Mouse (Mus musculus) neural tube, embryonic 15.5 days (tissue): ENCODE results near the gene Gm11034. TPM values are rescaled to one million over a fixed set of nuclear protein-coding genes. Genes with fewer than 3 reads are reported as not detected.
A peak's percentile ranks its signal among the peaks of the same experiment; 100 is the strongest.

Source experiments
- ATAC-seq: fragments of 200-750 bp; cut with Nextera tagmentation; 2 replicates; pipeline ENCODE4 v1.8.0; 2017; ENCODE audit warnings: mild to moderate bottlenecking, moderate TSS enrichment, moderate library complexity; ENCODE audit not compliant: low FRiP score
- H3K27ac ChIP-seq: fragments of 300-500 bp; sonication (generic); replicated peaks from 2 replicates; pipeline ENCODE4 v1.5.1; 2015; ENCODE audit warnings: mild to moderate bottlenecking, inconsistent platforms
- H3K27me3 ChIP-seq: fragments of 300-500 bp; sonication (generic); replicated peaks from 2 replicates; pipeline ENCODE4 v1.6.1; 2015; ENCODE audit warnings: inconsistent platforms
- H3K36me3 ChIP-seq: fragments of 300-500 bp; sonication (generic); 2 replicates; pipeline ENCODE4 v1.6.1; 2015; ENCODE audit warnings: inconsistent platforms
- H3K4me1 ChIP-seq: fragments of 300-500 bp; sonication (generic); 2 replicates; pipeline ENCODE4 v1.6.1; 2015; ENCODE audit warnings: inconsistent platforms
- H3K4me2 ChIP-seq: fragments of 300-500 bp; sonication (generic); 2 replicates; pipeline ENCODE4 v1.6.1; 2015; ENCODE audit warnings: inconsistent platforms, mild to moderate bottlenecking, moderate library complexity
- H3K4me3 ChIP-seq: fragments of 300-500 bp; sonication (generic); replicated peaks from 2 replicates; pipeline ENCODE4 v1.5.1; 2015; ENCODE audit warnings: mild to moderate bottlenecking, inconsistent platforms
- H3K9ac ChIP-seq: fragments of 300-500 bp; sonication (generic); replicated peaks from 2 replicates; pipeline ENCODE4 v1.6.1; 2015; ENCODE audit warnings: mild to moderate bottlenecking, inconsistent platforms
- H3K9me3 ChIP-seq: fragments of 300-500 bp; sonication (generic); replicated peaks from 2 replicates; pipeline ENCODE4 v1.6.1; 2016; ENCODE audit warnings: inconsistent platforms
- WGBS: fragments of 180-500 bp; shearing (Covaris S2); methylation state at CpG from one replicate; pipeline ENCODE4 v1.1.7; 2015; ENCODE audit warnings: mixed read lengths; 5-methylcytosine and 5-hydroxymethylcytosine counted together
- polyA plus RNA-seq: library from polyadenylated mRNA; unstranded; fragments of >200 nt; fragmentation: Nextera tagmentation; extraction: Ambion mirVana; gene quantifications from 2 replicates; pipeline ENCODE4 v1.2.1, GENCODE M21; 2015

Gm11034 gene
- polyA plus RNA-seq, 1 experiment from 2014 or later = not detected

DNA sequence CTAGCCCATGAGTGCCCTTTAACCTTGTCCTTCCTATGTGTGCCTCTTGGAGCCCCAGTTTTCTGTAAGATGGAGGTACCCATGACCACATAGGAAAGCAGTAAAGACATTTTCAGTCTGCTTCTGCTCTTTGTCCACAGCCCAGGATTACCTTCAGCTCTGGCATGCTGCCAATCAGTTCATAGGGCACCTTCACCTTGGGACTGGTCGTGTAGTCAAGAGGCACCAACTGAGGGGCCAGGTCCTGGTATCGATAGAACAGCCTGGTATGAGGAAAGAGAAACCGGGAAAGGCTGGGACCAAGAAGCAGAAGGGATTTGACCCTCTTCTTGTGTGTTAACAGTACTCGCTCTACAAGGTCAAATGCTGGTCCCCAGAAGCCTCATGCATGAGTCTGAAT is 3.2 kb downstream of the Gm11034 start:
- Histone ChIP-seq H3K4me3 (no peak overlapping the region), H3K27me3 (peaks cover 7% of the 10 kb centered on the region; the same call in 1 of the 2 replicates), H3K9me3 (no peaks in the 10 kb centered on the region), H3K4me1 (no peaks in the 10 kb centered on the region), H3K27ac (no peak overlapping the region), H3K4me2 (no peak overlapping the region), H3K36me3 (no peaks in the 10 kb centered on the region), H3K9ac (no peak overlapping the region)
- ATAC-seq = no peak
- WGBS = 75% methylated on average over 4 of the region's 4 CpGs

DNA sequence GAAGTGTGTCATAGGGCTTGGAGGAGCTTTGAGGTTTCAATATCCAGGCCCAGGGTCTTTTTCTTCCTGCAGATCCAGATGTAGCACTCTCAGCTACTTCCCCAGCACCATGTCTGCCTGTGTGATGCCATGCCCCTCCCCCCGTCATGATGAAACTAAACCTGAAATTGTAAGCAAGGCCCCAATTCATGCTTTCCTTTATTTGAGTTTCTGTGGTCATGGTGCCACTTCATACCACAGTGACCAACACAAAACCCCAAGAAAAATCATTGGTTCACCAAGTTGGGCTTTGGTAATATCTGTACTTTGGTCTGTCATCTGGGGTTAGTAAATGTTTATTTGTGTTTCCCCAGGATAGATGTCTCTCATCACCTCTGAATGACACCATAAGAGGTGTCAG is 4.9 kb downstream of the Gm11034 start:
- Histone ChIP-seq H3K9me3 (peaks cover 5% of the 10 kb centered on the region; the same call in 1 of the 2 replicates), H3K4me2 (no peak overlapping the region), H3K9ac (no peak overlapping the region), H3K4me3 (no peak overlapping the region), H3K27me3 (no peaks in the 10 kb centered on the region), H3K27ac (no peak overlapping the region), H3K4me1 (no peaks in the 10 kb centered on the region), H3K36me3 (no peaks in the 10 kb centered on the region)
- WGBS = 86% methylated on average over 1 of the region's 1 CpGs
- no peak for ATAC-seq

DNA sequence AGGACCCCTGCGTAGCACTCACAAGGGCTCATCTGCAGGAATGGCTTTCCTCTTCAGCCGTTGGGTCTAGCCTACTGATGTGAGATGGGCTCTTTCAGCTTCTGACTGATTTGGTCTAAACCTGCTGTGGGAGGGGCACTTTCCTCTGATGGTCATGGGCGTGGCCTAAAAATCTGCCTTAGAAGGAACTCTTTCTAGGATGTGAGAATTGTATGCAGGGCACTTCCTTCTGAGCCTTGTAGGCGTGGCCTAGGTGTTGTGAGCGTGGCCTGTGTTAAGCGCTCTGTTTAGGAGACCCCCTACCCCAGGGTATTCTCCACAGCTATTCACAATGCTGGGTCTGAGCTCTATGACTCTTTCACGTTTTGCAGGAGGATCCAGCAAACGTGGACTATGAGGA is 15.4 kb downstream of the Gm11034 start:
- H3K27ac ChIP-seq = no peak overlapping the region
- peaks cover 16% of the 10 kb centered on the region for H3K9me3 ChIP-seq
- H3K36me3 ChIP-seq = no peaks in the 10 kb centered on the region
- no peak overlapping the region for H3K4me2 ChIP-seq
- H3K4me1 ChIP-seq = no peaks in the 10 kb centered on the region
- WGBS = 64% methylated on average over 8 of the region's 8 CpGs
- no peak overlapping the region for H3K4me3 ChIP-seq
- no peak for ATAC-seq
- H3K27me3 ChIP-seq = no peaks in the 10 kb centered on the region
- H3K9ac ChIP-seq = no peak overlapping the region

DNA sequence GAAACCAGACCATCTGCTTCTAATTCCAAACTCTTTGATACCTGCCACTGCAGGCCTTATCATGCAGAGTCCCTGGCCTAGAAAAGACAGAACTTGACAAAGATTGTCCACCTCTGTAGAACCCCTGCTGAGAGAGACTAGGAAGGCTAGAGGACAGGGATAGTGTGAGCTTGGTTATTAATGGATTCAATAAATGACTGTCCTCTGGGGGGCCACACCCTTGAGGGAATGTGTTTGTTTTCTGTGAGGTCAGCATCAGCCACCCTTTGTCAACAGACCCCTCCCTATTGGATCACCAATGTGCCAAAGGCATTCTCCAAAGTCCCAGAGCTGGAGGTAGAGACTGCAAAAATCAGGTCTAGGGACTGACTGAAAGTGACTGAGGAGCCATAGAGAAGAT is 21.4 kb downstream of the Gm11034 start:
- Histone ChIP-seq H3K27me3 (no peaks in the 10 kb centered on the region), H3K4me3 (no peak overlapping the region), H3K9ac (no peak overlapping the region), H3K36me3 (no peaks in the 10 kb centered on the region), H3K27ac (no peak overlapping the region), H3K4me2 (no peak overlapping the region), H3K4me1 (no peaks in the 10 kb centered on the region), H3K9me3 (no peaks in the 10 kb centered on the region)
- ATAC-seq = no peak

DNA sequence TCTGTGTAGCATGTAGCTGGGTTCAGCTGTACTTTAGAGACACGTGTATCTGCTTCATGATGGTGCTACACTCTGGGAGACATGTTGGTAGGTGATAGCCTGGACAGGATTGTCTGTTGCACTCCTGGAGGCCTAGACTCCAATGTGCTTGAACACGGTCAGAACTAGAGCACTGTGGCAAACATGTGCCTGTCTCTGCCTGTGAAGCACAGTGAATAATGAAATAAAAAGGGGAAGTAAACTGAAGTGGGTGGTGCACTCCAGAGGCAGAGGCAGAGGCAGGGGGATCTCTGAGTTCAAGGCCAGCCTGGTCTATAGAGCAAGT is 23.3 kb downstream of the Gm11034 start:
- no peak overlapping the region for H3K4me2 ChIP-seq

DNA sequence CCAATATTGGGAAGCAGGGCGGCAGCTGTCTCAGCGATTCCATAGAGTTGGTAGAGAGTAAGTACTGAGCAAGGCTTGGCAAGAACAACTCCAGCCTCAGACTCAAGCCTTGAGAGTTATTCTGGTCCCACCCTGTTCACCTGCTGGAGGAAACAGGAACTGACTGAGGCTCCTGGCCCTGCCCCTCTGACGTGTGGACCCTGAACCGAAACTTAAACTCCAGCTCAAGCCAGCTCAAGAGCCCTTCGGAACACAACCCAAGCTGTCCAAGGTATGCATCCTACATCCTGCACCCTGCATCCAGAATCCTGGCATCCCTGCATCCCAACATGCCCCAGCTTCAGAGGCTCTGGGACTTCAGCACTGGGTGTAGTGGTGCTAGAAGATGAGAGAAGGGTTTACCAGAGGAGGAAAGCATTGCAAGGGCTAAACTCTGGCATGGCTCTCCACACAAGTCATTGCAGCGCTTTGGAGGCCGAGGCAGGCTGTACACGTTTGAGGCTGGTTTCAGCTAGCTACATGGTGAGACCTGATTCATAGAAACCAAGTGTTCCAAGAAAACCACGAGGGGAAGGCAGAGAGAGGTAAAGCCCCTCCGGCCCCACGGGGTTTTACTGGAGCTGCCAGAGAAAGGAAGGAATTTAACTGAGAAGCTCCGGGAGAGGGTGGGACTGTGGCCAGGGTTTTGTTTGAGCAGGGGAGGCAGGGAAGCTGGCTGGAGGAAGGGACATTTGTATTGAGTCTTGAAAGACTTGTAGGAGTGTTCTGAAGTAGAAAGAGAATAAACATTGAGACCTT is 23.8 kb downstream of the Gm11034 start, which contains the start of gene Hsh2d:
Hsh2d (plus strand) TSS at position 222 of the 798 bp plus-strand sequence.
- H3K4me3 ChIP-seq = no peak within 1 kb of the TSS

More for the DNA sequence above, 23.3 kb downstream of the Gm11034 start:
- Histone ChIP-seq H3K4me3 (no peak overlapping the region), H3K36me3 (no peaks in the 10 kb centered on the region), H3K4me1 (no peaks in the 10 kb centered on the region), H3K9me3 (no peaks in the 10 kb centered on the region), H3K27me3 (no peaks in the 10 kb centered on the region), H3K27ac (no peak overlapping the region), H3K9ac (no peak overlapping the region)
- WGBS = 80% methylated on average over 2 of the region's 2 CpGs
- no peak for ATAC-seq

DNA sequence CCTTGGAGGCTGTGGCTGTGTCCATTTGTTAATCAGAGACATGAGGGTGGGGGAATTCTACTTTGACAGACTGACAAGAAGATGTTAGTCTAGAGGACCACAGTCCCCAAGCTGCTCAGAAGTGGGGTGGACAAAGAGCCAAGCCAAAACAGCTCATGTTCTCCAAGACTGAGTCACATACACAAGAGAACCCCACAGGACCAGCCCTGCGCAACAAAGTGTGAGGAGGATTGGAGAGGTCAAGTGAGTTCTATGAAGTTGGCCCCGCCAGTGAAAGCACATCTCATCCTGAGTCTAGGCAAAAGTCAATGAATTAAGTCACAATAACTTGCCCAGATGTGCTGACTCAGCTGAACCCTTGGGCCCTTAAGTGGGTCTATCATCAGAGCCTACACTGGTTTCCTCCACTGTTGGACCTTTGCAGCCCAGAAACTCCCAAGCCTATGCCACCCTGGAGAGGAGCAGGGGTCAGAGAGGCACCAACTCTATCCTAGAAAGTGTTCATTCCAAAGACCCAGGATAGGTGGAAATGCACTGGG is 25.6 kb downstream of the Gm11034 start:
- no peaks in the 10 kb centered on the region for H3K9me3 ChIP-seq
- no peak overlapping the region for H3K4me2 ChIP-seq
- H3K9ac ChIP-seq = no peak overlapping the region
- H3K27me3 ChIP-seq = no peaks in the 10 kb centered on the region
- WGBS = 82% methylated on average over 2 of the region's 2 CpGs
- H3K36me3 ChIP-seq = no peaks in the 10 kb centered on the region
- H3K4me3 ChIP-seq = no peak overlapping the region
- no peak overlapping the region for H3K27ac ChIP-seq
- no peaks in the 10 kb centered on the region for H3K4me1 ChIP-seq
- no peak for ATAC-seq

More for the DNA sequence above, 23.8 kb downstream of the Gm11034 start, which contains the start of gene Hsh2d:
- H3K4me1 ChIP-seq = no peaks in the 10 kb centered on the region
- H3K9ac ChIP-seq = no peak within 1 kb of the TSS
- no peaks in the 10 kb centered on the region for H3K9me3 ChIP-seq
- no peak within 1 kb of the TSS for H3K4me2 ChIP-seq
- no peaks in the 10 kb centered on the region for H3K36me3 ChIP-seq
- no peaks in the 10 kb centered on the region for H3K27me3 ChIP-seq
- ATAC-seq = no peak
- H3K27ac ChIP-seq = no peak within 1 kb of the TSS
- 72% methylated on average over 12 of the region's 12 CpGs for WGBS

DNA sequence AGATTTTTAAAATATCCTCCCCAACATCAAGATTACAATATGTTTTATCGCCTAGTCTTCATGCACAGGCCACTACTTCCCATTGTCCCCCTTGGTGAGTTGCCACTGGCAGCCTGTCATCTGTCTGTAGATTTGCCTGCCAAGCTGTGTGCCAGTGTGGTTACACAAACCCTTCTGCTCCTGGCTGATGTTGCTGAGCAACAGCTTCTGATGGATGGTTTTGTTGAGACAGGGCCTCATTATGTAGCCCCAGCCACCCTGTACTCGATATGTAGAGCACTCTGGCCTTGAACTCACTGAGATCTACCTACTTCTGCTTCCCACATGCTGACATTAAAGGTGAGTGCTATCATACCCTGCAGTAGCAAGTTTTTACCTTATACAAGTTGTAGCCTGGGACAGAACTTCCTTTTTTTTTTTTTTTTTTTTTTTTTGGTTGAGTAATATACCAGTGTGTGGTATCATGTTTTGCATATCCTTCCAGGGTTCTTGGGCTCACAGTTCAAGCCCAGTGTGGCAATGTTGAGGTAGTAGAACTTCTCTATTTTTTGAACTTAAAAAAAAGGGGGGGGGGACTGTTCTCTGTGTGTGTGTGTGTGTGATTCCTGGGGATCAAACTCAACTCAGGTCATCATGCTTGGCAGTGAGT is 29.8 kb downstream of the Gm11034 start:
- WGBS = 63% methylated on average over 2 of the region's 2 CpGs
- Histone ChIP-seq H3K9ac (no peak overlapping the region), H3K36me3 (peaks cover 31% of the 10 kb centered on the region), H3K9me3 (no peaks in the 10 kb centered on the region), H3K4me1 (no peaks in the 10 kb centered on the region), H3K4me2 (no peak overlapping the region), H3K4me3 (no peak overlapping the region), H3K27me3 (no peaks in the 10 kb centered on the region), H3K27ac (no peak overlapping the region)
- ATAC-seq = no peak

DNA sequence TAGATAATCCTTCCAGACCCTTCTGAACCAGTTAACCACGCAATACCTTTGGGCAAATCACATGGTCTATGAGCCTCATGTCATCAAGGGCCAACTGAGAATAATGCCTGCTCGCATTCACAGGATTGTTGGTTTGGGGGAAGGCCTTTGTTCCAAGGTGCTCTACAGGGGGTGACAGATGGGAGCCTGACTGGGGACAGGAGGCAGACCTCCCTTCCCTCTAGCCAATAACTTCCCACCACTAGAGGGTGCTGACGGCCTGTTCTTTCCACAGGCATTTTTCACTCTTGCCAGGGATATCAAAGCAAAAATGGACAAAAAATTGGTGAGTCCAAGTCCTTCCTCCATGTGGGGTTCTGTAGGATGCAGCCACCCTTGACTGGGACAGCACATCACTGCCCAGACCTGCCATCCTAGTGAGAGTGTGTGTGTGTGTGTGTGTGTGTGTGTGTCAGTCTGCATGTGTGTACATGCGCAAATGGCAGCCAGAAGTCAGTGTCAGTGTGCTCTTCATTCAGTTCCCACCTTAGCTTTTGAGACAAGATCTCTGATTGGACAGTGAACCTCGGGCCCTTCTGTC is 36.0 kb downstream of the Gm11034 start:
- Histone ChIP-seq H3K36me3 (peaks cover 92% of the 10 kb centered on the region), H3K4me1 (no peaks in the 10 kb centered on the region), H3K9ac (no peak overlapping the region), H3K27me3 (no peaks in the 10 kb centered on the region), H3K4me2 (no peak overlapping the region), H3K27ac (no peak overlapping the region), H3K9me3 (no peaks in the 10 kb centered on the region), H3K4me3 (no peak overlapping the region)
- peak; percentile 18; the same call in 1 of the 2 replicates for ATAC-seq
- WGBS = 57% methylated on average over 5 of the region's 5 CpGs

DNA sequence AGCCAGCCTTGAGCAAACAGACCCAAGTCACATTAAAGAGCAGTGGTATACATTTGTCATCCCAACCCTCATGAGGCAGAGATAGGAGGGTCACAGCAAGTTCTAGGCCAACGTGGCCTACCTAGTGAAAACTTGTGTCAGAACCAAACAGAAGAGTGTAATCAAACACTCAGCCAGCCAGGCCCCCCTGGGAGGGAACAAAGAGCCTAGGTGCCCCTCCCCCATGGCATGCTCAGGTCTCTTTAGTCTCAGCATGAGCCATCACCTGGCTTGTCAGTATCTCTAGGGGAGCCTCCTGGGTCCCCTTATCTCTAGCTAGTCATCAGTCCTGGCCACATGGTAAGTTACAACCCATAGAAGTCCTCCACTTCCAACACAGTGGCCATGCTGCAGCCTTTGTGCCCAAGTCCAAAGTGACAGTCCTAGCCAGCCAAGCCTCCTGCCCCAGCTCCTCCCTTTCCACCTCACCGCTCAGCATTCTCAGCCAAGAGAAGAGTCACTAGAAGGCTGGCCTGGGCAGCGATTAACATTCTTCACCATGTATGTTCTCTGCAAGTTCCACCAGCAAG is 43.7 kb downstream of the Gm11034 start:
- 82% methylated on average over 3 of the region's 3 CpGs for WGBS
- H3K27me3 ChIP-seq = no peaks in the 10 kb centered on the region
- no peak for ATAC-seq
- H3K9ac ChIP-seq = no peak overlapping the region
- H3K36me3 ChIP-seq = peaks cover 66% of the 10 kb centered on the region
- no peaks in the 10 kb centered on the region for H3K4me1 ChIP-seq
- no peak overlapping the region for H3K4me3 ChIP-seq
- H3K9me3 ChIP-seq = no peaks in the 10 kb centered on the region
- no peak overlapping the region for H3K4me2 ChIP-seq
- no peak overlapping the region for H3K27ac ChIP-seq

DNA sequence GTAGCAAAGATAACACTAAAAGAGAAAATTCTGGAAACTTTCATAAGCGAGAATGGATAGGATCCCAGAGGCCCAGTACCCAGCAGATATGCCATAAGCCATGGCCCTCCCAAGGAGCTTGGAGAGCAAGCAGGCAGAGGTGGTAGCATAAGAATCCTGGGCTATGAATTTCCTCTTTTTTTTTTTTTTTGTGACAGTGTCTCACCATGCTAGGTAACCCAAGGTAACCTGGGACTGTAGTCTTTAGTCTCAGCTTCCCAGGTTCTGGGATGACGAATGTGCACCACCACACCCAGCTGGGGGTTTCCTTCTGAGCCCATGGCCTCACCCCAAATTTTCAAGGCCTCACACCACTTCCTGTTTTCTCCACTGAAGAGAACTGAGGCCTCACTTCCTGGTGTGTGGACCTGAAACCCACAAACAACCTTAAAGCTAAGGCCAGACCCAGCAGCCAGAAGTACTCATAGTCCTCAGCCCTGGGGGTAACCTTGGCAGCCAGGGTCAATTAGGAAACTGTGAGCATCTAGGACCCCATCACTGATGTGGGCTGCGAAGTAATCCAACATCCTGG is 44.3 kb downstream of the Gm11034 start:
- 92% methylated on average over 3 of the region's 3 CpGs for WGBS
- Histone ChIP-seq H3K4me3 (no peak overlapping the region), H3K36me3 (peaks cover 60% of the 10 kb centered on the region), H3K4me2 (no peak overlapping the region), H3K27ac (no peak overlapping the region), H3K9ac (no peak overlapping the region), H3K4me1 (no peaks in the 10 kb centered on the region), H3K27me3 (no peaks in the 10 kb centered on the region), H3K9me3 (no peaks in the 10 kb centered on the region)
- no peak for ATAC-seq
